Mouse (Mus musculus) liver, postnatal 0 days (tissue): ENCODE measurements around the gene Dennd1b. TPM values are rescaled to one million over a fixed set of nuclear protein-coding genes. Genes with fewer than 3 reads are reported as not detected.

Experiments used
- ATAC-seq: fragments of 200-750 bp; cut with Nextera tagmentation; 2 replicates; pipeline ENCODE4 v1.8.0; 2017; ENCODE audit warnings: mild to moderate bottlenecking, moderate library complexity
- DNase-seq: peaks from one replicate; pipeline ENCODE4 v3.0.0-alpha.2; 2016
- H3K27ac ChIP-seq: fragments of 300-500 bp; sonication (generic); 2 replicates; pipeline ENCODE4 v1.5.1; 2014; ENCODE audit warnings: antibody characterized with exemption, moderate library complexity, mild to moderate bottlenecking, low read depth
- H3K27me3 ChIP-seq: fragments of 300-500 bp; sonication (generic); 2 replicates; pipeline ENCODE4 v1.6.1; 2014; ENCODE audit warnings: low read length, control low read depth, mixed read lengths; ENCODE audit not compliant: insufficient read depth
- H3K36me3 ChIP-seq: fragments of 300-500 bp; sonication (generic); replicated peaks from 2 replicates; pipeline ENCODE4 v1.6.1; 2014; ENCODE audit warnings: mild to moderate bottlenecking, control low read depth, low read length, moderate library complexity, mixed read lengths; ENCODE audit not compliant: insufficient read depth
- H3K4me1 ChIP-seq: fragments of 300-500 bp; sonication (generic); 2 replicates; pipeline ENCODE4 v1.6.1; 2014; ENCODE audit warnings: antibody characterized with exemption, mild to moderate bottlenecking, control low read depth; ENCODE audit not compliant: insufficient read depth
- H3K4me2 ChIP-seq: fragments of 300-500 bp; sonication (generic); 2 replicates; pipeline ENCODE4 v1.6.1; 2014; ENCODE audit warnings: low read depth, mild to moderate bottlenecking, low read length, moderate library complexity, mixed read lengths
- H3K4me3 ChIP-seq: fragments of 300-500 bp; sonication (generic); 2 replicates; pipeline ENCODE4 v1.5.1; 2014; ENCODE audit warnings: low read depth, low read length
- H3K9ac ChIP-seq: fragments of 300-500 bp; sonication (generic); replicated peaks from 2 replicates; pipeline ENCODE4 v1.6.1; 2014; ENCODE audit warnings: mild to moderate bottlenecking, moderate library complexity
- H3K9me3 ChIP-seq: fragments of 300-500 bp; sonication (generic); 2 replicates; pipeline ENCODE4 v1.6.1; 2016; ENCODE audit warnings: mild to moderate bottlenecking, control low read depth, low read length, mixed read lengths
- CTCF ChIP-seq: sonication (generic); IDR thresholded peaks from 2 replicates; pipeline ENCODE4 v1.5.1; 2016; ENCODE audit warnings: antibody characterized with exemption, low read depth
- EP300 ChIP-seq: IDR thresholded peaks from 2 replicates; pipeline ENCODE4 v1.6.1; 2016; ENCODE audit warnings: antibody characterized with exemption, low read depth, mild to moderate bottlenecking
- WGBS: fragments of 180-500 bp; shearing (Covaris S2); extraction: QIAGEN DNeasy Blood & Tissue Kit; methylation state at CpG from one replicate; pipeline ENCODE4 v1.1.7; 2014; ENCODE audit not compliant: insufficient replicate concordance; 5-methylcytosine and 5-hydroxymethylcytosine counted together
- polyA plus RNA-seq: library from polyadenylated mRNA; unstranded; fragments of >200 nt; fragmentation: Nextera tagmentation; extraction: Ambion mirVana; gene quantifications from 2 replicates; pipeline ENCODE4 v1.2.1, GENCODE M21; 2015

Dennd1b gene
- polyA plus RNA-seq, 1 experiment from 2014 or later, result 8.4 TPM

- ATAC-seq, result no peak
- Histone ChIP-seq H3K36me3 (peaks cover 5% of the 10 kb centered on the region; the same call in 1 of the 2 replicates), H3K27me3 (no peaks in the 10 kb centered on the region), H3K4me1 (peaks cover 8% of the 10 kb centered on the region), H3K9me3 (no peaks in the 10 kb centered on the region), H3K4me2 (no peak overlapping the region), H3K4me3 (no peak overlapping the region), H3K27ac (0 out of 2 replicates have a peak overlapping the region, but pooled peaks have one; percentile 6), H3K9ac (no peak overlapping the region)
- TF ChIP-seq CTCF (no peak), EP300 (no peak)
- no peak for DNase-seq
- WGBS, result 33% methylated on average over 7 of the region's 7 CpGs
Measured at GRCm38 (mm10) chr1:139036768-139037507, 73.7 kb downstream of the Dennd1b start.

- Histone ChIP-seq H3K9me3 (no peaks in the 10 kb centered on the region), H3K4me3 (no peak overlapping the region), H3K4me1 (peaks cover 8% of the 10 kb centered on the region), H3K4me2 (no peak overlapping the region), H3K9ac (no peak overlapping the region), H3K27me3 (no peaks in the 10 kb centered on the region), H3K36me3 (peaks cover 8% of the 10 kb centered on the region; the same call in 1 of the 2 replicates), H3K27ac (no peak overlapping the region)
- no peak for ATAC-seq
- WGBS, result 82% methylated on average over 4 of the region's 4 CpGs
- DNase-seq, result no peak
- no peak for TF ChIP-seq CTCF
- no peak for TF ChIP-seq EP300
Measured at GRCm38 (mm10) chr1:139038074-139038473, 74.8 kb downstream of the Dennd1b start.

- 79% methylated on average over 3 of the region's 3 CpGs for WGBS
- H3K27ac ChIP-seq, result no peak overlapping the region
- no peak overlapping the region for H3K9ac ChIP-seq
- no peak for DNase-seq
- peaks cover 9% of the 10 kb centered on the region; the same call in 1 of the 2 replicates for H3K36me3 ChIP-seq
- no peak overlapping the region for H3K4me3 ChIP-seq
- H3K27me3 ChIP-seq, result no peaks in the 10 kb centered on the region
- peaks cover 8% of the 10 kb centered on the region for H3K4me1 ChIP-seq
- H3K4me2 ChIP-seq, result no peak overlapping the region
- no peak for ATAC-seq
- TF ChIP-seq EP300 (no peak), CTCF (no peak)
- no peaks in the 10 kb centered on the region for H3K9me3 ChIP-seq
Measured at GRCm38 (mm10) chr1:139038620-139039019, 75.4 kb downstream of the Dennd1b start.

GRCm38 (mm10) chr1:139039529-139040230 is 76.4 kb downstream of the Dennd1b start:
- Histone ChIP-seq H3K27ac (no peak overlapping the region), H3K36me3 (peaks cover 9% of the 10 kb centered on the region; the same call in 1 of the 2 replicates), H3K4me2 (no peak overlapping the region), H3K4me1 (peaks cover 8% of the 10 kb centered on the region), H3K27me3 (no peaks in the 10 kb centered on the region), H3K4me3 (no peak overlapping the region), H3K9ac (no peak overlapping the region), H3K9me3 (no peaks in the 10 kb centered on the region)
- 69% methylated on average over 7 of the region's 7 CpGs for WGBS
- TF ChIP-seq EP300 (no peak), CTCF (no peak)
- ATAC-seq (no peak), DNase-seq (no peak)

- Histone ChIP-seq H3K4me1 (no peaks in the 10 kb centered on the region), H3K27ac (no peak overlapping the region), H3K9me3 (no peaks in the 10 kb centered on the region), H3K9ac (no peak overlapping the region), H3K27me3 (no peaks in the 10 kb centered on the region), H3K36me3 (peaks cover 2% of the 10 kb centered on the region; the same call in 1 of the 2 replicates), H3K4me3 (no peak overlapping the region), H3K4me2 (no peak overlapping the region)
- no peak for TF ChIP-seq EP300
- TF ChIP-seq CTCF, result no peak
- DNase-seq (no peak), ATAC-seq (no peak)
- 54% methylated on average over 6 of the region's 6 CpGs for WGBS
Measured at GRCm38 (mm10) chr1:139049075-139049474, 85.8 kb downstream of the Dennd1b start.

GRCm38 (mm10) chr1:139049881-139050472 is 86.7 kb downstream of the Dennd1b start:
- 76% methylated on average over 11 of the region's 11 CpGs for WGBS
- Histone ChIP-seq H3K27ac (no peak overlapping the region), H3K9ac (no peak overlapping the region), H3K27me3 (no peaks in the 10 kb centered on the region), H3K9me3 (no peaks in the 10 kb centered on the region), H3K4me2 (no peak overlapping the region), H3K36me3 (peaks cover 7% of the 10 kb centered on the region; the same call in 1 of the 2 replicates), H3K4me1 (no peaks in the 10 kb centered on the region), H3K4me3 (no peak overlapping the region)
- DNase-seq, result no peak
- TF ChIP-seq EP300 (no peak), CTCF (no peak)
- ATAC-seq, result no peak
